Mouse (Mus musculus): Measurements from ENCODE around the gene Gpx3. TPM values are rescaled to one million over a fixed set of nuclear protein-coding genes. Genes with fewer than 3 reads are reported as not detected.
"Not testable (repeated sequence)": the region's sequence is repeated elsewhere in the genome, so short reads cannot be mapped to it uniquely, and the experiment has no call there.

The Gpx3 gene
- polyA plus RNA-seq, 1 experiment from 2014 or later, result 24.4 TPM

GRCm38 (mm10) chr11:54891341-54891740, 10.9 kb upstream of the Gpx3 start:
- no peak overlapping the region for H3K4me3 ChIP-seq (ENCODE audit: low read depth, low read length)
- no peaks in the 10 kb centered on the region for H3K4me1 ChIP-seq (ENCODE audit: control insufficient read depth, insufficient read depth, low read length)
- H3K36me3 ChIP-seq (ENCODE audit: control insufficient read depth, insufficient read depth, low read length), result no peaks in the 10 kb centered on the region
- no peak for ATAC-seq
- H3K27ac ChIP-seq (ENCODE audit: low read depth, low read length), result no peak overlapping the region
- no peaks in the 10 kb centered on the region for H3K9me3 ChIP-seq (replicated peaks; ENCODE audit: control insufficient read depth, low read length)
- H3K27me3 ChIP-seq (replicated peaks; ENCODE audit: control insufficient read depth, insufficient read depth, low read length), result no peaks in the 10 kb centered on the region
- DNase-seq (ENCODE audit: low spot score), result no peak
- no peak overlapping the region for H3K4me2 ChIP-seq (ENCODE audit: low read length)
- H3K9ac ChIP-seq (ENCODE audit: low read length), result no peak overlapping the region
- WGBS, result 82% methylated on average over 5 of the region's 5 CpGs

DNA sequence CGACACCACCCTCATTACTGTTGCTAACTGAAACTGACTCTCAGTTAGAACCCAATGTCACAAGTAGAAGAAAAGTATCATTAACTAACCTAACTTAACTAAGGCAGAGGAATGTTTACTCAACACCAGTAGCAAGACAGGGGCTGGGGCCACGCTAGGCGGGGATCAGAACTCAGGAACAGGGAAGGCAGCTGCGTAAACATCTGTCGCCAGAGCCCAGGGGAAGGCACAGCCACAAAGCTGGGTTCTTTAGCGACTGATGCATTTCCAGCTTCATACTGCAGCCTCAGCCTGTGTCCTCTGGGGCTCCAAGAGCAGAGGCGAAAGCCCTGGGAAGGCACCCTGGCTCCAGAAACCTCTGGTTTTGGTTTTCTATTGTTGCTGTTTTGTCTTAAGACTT, 10.2 kb upstream of the Gpx3 start:
- no peak for DNase-seq (ENCODE audit: low spot score)
- H3K9ac ChIP-seq (ENCODE audit: low read length), result no peak overlapping the region
- H3K9me3 ChIP-seq (replicated peaks; ENCODE audit: control insufficient read depth, low read length), result no peaks in the 10 kb centered on the region
- H3K27me3 ChIP-seq (replicated peaks; ENCODE audit: control insufficient read depth, insufficient read depth, low read length), result no peaks in the 10 kb centered on the region
- H3K4me1 ChIP-seq (ENCODE audit: control insufficient read depth, insufficient read depth, low read length), result no peaks in the 10 kb centered on the region
- H3K4me2 ChIP-seq (ENCODE audit: low read length), result no peak overlapping the region
- no peak overlapping the region for H3K27ac ChIP-seq (ENCODE audit: low read depth, low read length)
- H3K4me3 ChIP-seq (ENCODE audit: low read depth, low read length), result no peak overlapping the region
- ATAC-seq, result no peak
- H3K36me3 ChIP-seq (ENCODE audit: control insufficient read depth, insufficient read depth, low read length), result no peaks in the 10 kb centered on the region
- 71% methylated on average over 7 of the region's 7 CpGs for WGBS

- no peak for DNase-seq (ENCODE audit: low spot score)
- no peaks in the 10 kb centered on the region for H3K27me3 ChIP-seq (replicated peaks; ENCODE audit: control insufficient read depth, insufficient read depth, low read length)
- H3K4me3 ChIP-seq (ENCODE audit: low read depth, low read length), result no peak overlapping the region
- H3K9ac ChIP-seq (ENCODE audit: low read length), result no peak overlapping the region
- H3K27ac ChIP-seq (ENCODE audit: low read depth, low read length), result no peak overlapping the region
- H3K4me1 ChIP-seq (ENCODE audit: control insufficient read depth, insufficient read depth, low read length), result no peaks in the 10 kb centered on the region
- no peak for ATAC-seq
- H3K4me2 ChIP-seq (ENCODE audit: low read length), result no peak overlapping the region
- no peaks in the 10 kb centered on the region for H3K36me3 ChIP-seq (ENCODE audit: control insufficient read depth, insufficient read depth, low read length)
- no peaks in the 10 kb centered on the region for H3K9me3 ChIP-seq (replicated peaks; ENCODE audit: control insufficient read depth, low read length)
- WGBS, result 69% methylated on average over 9 of the region's 9 CpGs
Observed at GRCm38 (mm10) chr11:54894589-54894988, 7.7 kb upstream of the Gpx3 start.

DNA sequence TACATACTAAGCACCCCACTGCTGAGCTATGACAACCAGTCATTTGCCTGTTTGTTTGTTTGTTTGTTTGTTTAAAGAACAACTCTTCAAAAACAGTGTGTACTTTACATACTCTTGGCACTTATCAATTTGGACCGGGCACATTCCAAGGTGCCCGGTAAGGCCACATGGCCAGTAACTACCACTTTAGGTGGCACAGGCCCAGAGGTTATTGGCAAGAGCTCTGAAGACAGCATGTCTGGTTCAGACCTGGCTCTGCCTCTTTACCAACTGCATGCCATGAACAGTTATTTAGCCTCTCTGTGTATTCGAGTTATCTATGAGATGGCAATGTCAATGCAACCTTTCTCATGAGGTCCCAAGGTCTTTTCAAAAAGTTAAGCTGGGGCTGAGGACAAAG, 5.6 kb upstream of the Gpx3 start:
- 88% methylated on average over 3 of the region's 3 CpGs for WGBS

GRCm38 (mm10) chr11:54897470-54897869, 4.8 kb upstream of the Gpx3 start:
- no peak overlapping the region for H3K27ac ChIP-seq (ENCODE audit: low read depth, low read length)
- no peak overlapping the region for H3K4me3 ChIP-seq (ENCODE audit: low read depth, low read length)
- ATAC-seq (no peak), DNase-seq (ENCODE audit: low spot score) (no peak)
- H3K27me3 ChIP-seq (replicated peaks; ENCODE audit: control insufficient read depth, insufficient read depth, low read length), result no peaks in the 10 kb centered on the region
- no peaks in the 10 kb centered on the region for H3K9me3 ChIP-seq (replicated peaks; ENCODE audit: control insufficient read depth, low read length)
- H3K4me2 ChIP-seq (ENCODE audit: low read length), result no peak overlapping the region
- H3K4me1 ChIP-seq (ENCODE audit: control insufficient read depth, insufficient read depth, low read length), result peaks cover 3% of the 10 kb centered on the region; the same call in 1 of the 2 replicates
- 61% methylated on average over 5 of the region's 5 CpGs for WGBS
- H3K9ac ChIP-seq (ENCODE audit: low read length), result no peak overlapping the region
- H3K36me3 ChIP-seq (ENCODE audit: control insufficient read depth, insufficient read depth, low read length), result no peaks in the 10 kb centered on the region

More for the DNA sequence above, 5.6 kb upstream of the Gpx3 start:
- H3K27me3 ChIP-seq (replicated peaks; ENCODE audit: control insufficient read depth, insufficient read depth, low read length); H3K27ac ChIP-seq (ENCODE audit: low read depth, low read length); H3K36me3 ChIP-seq (ENCODE audit: control insufficient read depth, insufficient read depth, low read length); H3K4me3 ChIP-seq (ENCODE audit: low read depth, low read length); H3K9ac ChIP-seq (ENCODE audit: low read length); H3K9me3 ChIP-seq (replicated peaks; ENCODE audit: control insufficient read depth, low read length); H3K4me2 ChIP-seq (ENCODE audit: low read length); H3K4me1 ChIP-seq (ENCODE audit: control insufficient read depth, insufficient read depth, low read length); DNase-seq (ENCODE audit: low spot score); ATAC-seq: not testable (repeated sequence)

- H3K9me3 ChIP-seq (replicated peaks; ENCODE audit: control insufficient read depth, low read length), result no peaks in the 10 kb centered on the region
- no peak overlapping the region for H3K4me2 ChIP-seq (ENCODE audit: low read length)
- H3K4me1 ChIP-seq (ENCODE audit: control insufficient read depth, insufficient read depth, low read length), result peaks cover 7% of the 10 kb centered on the region
- no peaks in the 10 kb centered on the region for H3K27me3 ChIP-seq (replicated peaks; ENCODE audit: control insufficient read depth, insufficient read depth, low read length)
- 77% methylated on average over 4 of the region's 4 CpGs for WGBS
- ATAC-seq (no peak), DNase-seq (ENCODE audit: low spot score) (no peak)
- no peak overlapping the region for H3K4me3 ChIP-seq (ENCODE audit: low read depth, low read length)
- H3K36me3 ChIP-seq (ENCODE audit: control insufficient read depth, insufficient read depth, low read length), result no peaks in the 10 kb centered on the region
- no peak overlapping the region for H3K9ac ChIP-seq (ENCODE audit: low read length)
- no peak overlapping the region for H3K27ac ChIP-seq (ENCODE audit: low read depth, low read length)
Observed at GRCm38 (mm10) chr11:54899657-54900056, 2.6 kb upstream of the Gpx3 start.

- H3K9ac ChIP-seq (ENCODE audit: low read length), result peak overlapping the region; percentile 60
- no peak for DNase-seq (ENCODE audit: low spot score)
Observed at GRCm38 (mm10) chr11:54903339-54903738, 1.1 kb downstream of the Gpx3 start.

GRCm38 (mm10) chr11:54903940-54904706, 1.9 kb downstream of the Gpx3 start:
- Histone ChIP-seq H3K27ac (ENCODE audit: low read depth, low read length) (no peak overlapping the region), H3K4me2 (ENCODE audit: low read length) (no peak overlapping the region), H3K36me3 (ENCODE audit: control insufficient read depth, insufficient read depth, low read length) (no peaks in the 10 kb centered on the region), H3K9ac (ENCODE audit: low read length) (no peak overlapping the region), H3K27me3 (replicated peaks; ENCODE audit: control insufficient read depth, insufficient read depth, low read length) (no peaks in the 10 kb centered on the region), H3K9me3 (replicated peaks; ENCODE audit: control insufficient read depth, low read length) (no peaks in the 10 kb centered on the region), H3K4me1 (ENCODE audit: control insufficient read depth, insufficient read depth, low read length) (peaks cover 7% of the 10 kb centered on the region), H3K4me3 (ENCODE audit: low read depth, low read length) (no peak overlapping the region)
- ATAC-seq (peak; percentile 18; the same call in 1 of the 2 replicates), DNase-seq (ENCODE audit: low spot score) (no peak)
- 53% methylated on average over 4 of the region's 4 CpGs for WGBS

More at GRCm38 (mm10) chr11:54903339-54903738, 1.1 kb downstream of the Gpx3 start:
- no peaks in the 10 kb centered on the region for H3K36me3 ChIP-seq (ENCODE audit: control insufficient read depth, insufficient read depth, low read length)
- no peak overlapping the region for H3K27ac ChIP-seq (ENCODE audit: low read depth, low read length)
- peak overlapping the region; percentile 81 for H3K4me2 ChIP-seq (ENCODE audit: low read length)
- 73% methylated on average over 5 of the region's 5 CpGs for WGBS
- H3K9me3 ChIP-seq (replicated peaks; ENCODE audit: control insufficient read depth, low read length), result no peaks in the 10 kb centered on the region
- H3K4me1 ChIP-seq (ENCODE audit: control insufficient read depth, insufficient read depth, low read length), result peaks cover 7% of the 10 kb centered on the region
- 0 out of 2 replicates have a peak overlapping the region, but pooled peaks have one; percentile 41 for H3K4me3 ChIP-seq (ENCODE audit: low read depth, low read length)
- ATAC-seq, result no peak
- no peaks in the 10 kb centered on the region for H3K27me3 ChIP-seq (replicated peaks; ENCODE audit: control insufficient read depth, insufficient read depth, low read length)

- Histone ChIP-seq H3K36me3 (ENCODE audit: control insufficient read depth, insufficient read depth, low read length) (no peaks in the 10 kb centered on the region), H3K27me3 (replicated peaks; ENCODE audit: control insufficient read depth, insufficient read depth, low read length) (no peaks in the 10 kb centered on the region), H3K4me3 (ENCODE audit: low read depth, low read length) (no peak overlapping the region), H3K9ac (ENCODE audit: low read length) (no peak overlapping the region), H3K27ac (ENCODE audit: low read depth, low read length) (no peak overlapping the region), H3K4me2 (ENCODE audit: low read length) (no peak overlapping the region), H3K9me3 (replicated peaks; ENCODE audit: control insufficient read depth, low read length) (no peaks in the 10 kb centered on the region), H3K4me1 (ENCODE audit: control insufficient read depth, insufficient read depth, low read length) (peaks cover 7% of the 10 kb centered on the region)
- 85% methylated on average over 3 of the region's 3 CpGs for WGBS
- no peak for DNase-seq (ENCODE audit: low spot score)
- ATAC-seq, result no peak
Observed at GRCm38 (mm10) chr11:54905086-54905485, 2.8 kb downstream of the Gpx3 start.
